Mouse (Mus musculus) ES-E14 (cell line): ENCODE measurements around the gene Ube2k. TPM values are rescaled to one million over a fixed set of nuclear protein-coding genes. Genes with fewer than 3 reads are reported as not detected.
"Not testable (repeated sequence)": the region's sequence is repeated elsewhere in the genome, so short reads cannot be mapped to it uniquely, and the experiment has no call there.

Experiments used
- DNase-seq: peaks from one replicate; pipeline ENCODE4 v3.0.0-alpha.2; 2013; ENCODE audit warnings: low read depth, low spot score
- H3K27ac ChIP-seq: 2 replicates; pipeline ENCODE4 v1.5.1; 2012; ENCODE audit warnings: low read depth, mild to moderate bottlenecking, low read length, moderate library complexity, mixed read lengths; ENCODE audit not compliant: poor library complexity, insufficient read depth, severe bottlenecking
- H3K36me3 ChIP-seq: 2 replicates; pipeline ENCODE4 v1.6.1; 2012; ENCODE audit warnings: mild to moderate bottlenecking, low read length, moderate library complexity, mixed read lengths; ENCODE audit not compliant: control insufficient read depth, poor library complexity, insufficient read depth, severe bottlenecking
- H3K4me1 ChIP-seq, 2 experiments: fragments of 150-350 bp in 1 of 2; sonication (generic) in 1 of 2; 2 replicates each; pipeline ENCODE4 v1.6.1; 2012; ENCODE audit warnings: low read length in 2 of 2, mild to moderate bottlenecking in 1 of 2, mixed read lengths in 1 of 2; ENCODE audit not compliant: control insufficient read depth in 2 of 2, insufficient read depth in 2 of 2, poor library complexity in 1 of 2
- H3K4me3 ChIP-seq, 2 experiments: fragments of 150-350 bp in 1 of 2; sonication (generic) in 1 of 2; 2 replicates each; pipeline ENCODE4 v1.5.1; 2012; ENCODE audit warnings: low read length in 2 of 2, low read depth in 1 of 2, mild to moderate bottlenecking in 1 of 2, mixed read lengths in 1 of 2; ENCODE audit not compliant: insufficient read depth in 1 of 2, poor library complexity in 1 of 2, severe bottlenecking in 1 of 2
- H3K9ac ChIP-seq: 2 replicates; pipeline ENCODE4 v1.6.1; 2012; ENCODE audit warnings: low read depth, mild to moderate bottlenecking, low read length, mixed read lengths; ENCODE audit not compliant: poor library complexity, insufficient read depth, severe bottlenecking
- H3K9me3 ChIP-seq: fragments of 150-350 bp; sonication (generic); 2 replicates; pipeline ENCODE4 v1.6.1; 2012; ENCODE audit warnings: low read depth, mild to moderate bottlenecking, low read length; ENCODE audit not compliant: control insufficient read depth, insufficient read depth
- CHD2 ChIP-seq: IDR thresholded peaks from 2 replicates; pipeline ENCODE4 v1.6.1; 2014; ENCODE audit warnings: mild to moderate bottlenecking, low read depth, low read length, inconsistent platforms
- HCFC1 ChIP-seq: IDR thresholded peaks from 2 replicates; pipeline ENCODE4 v1.6.1; 2012; ENCODE audit warnings: low read length, inconsistent platforms, borderline replicate concordance; ENCODE audit not compliant: insufficient read depth
- MAFK ChIP-seq: IDR thresholded peaks from 2 replicates; pipeline ENCODE4 v1.6.1; 2014; ENCODE audit warnings: mild to moderate bottlenecking, low read depth, low read length, inconsistent platforms; ENCODE audit not compliant: insufficient read depth
- ZC3H11A ChIP-seq: IDR thresholded peaks from 2 replicates; pipeline ENCODE4 v1.6.1; 2012; ENCODE audit warnings: low read depth, mild to moderate bottlenecking, inconsistent platforms, low read length, borderline replicate concordance
- ZNF384 ChIP-seq: IDR thresholded peaks from 2 replicates; pipeline ENCODE4 v1.6.1; 2012; ENCODE audit warnings: low read depth, low read length, inconsistent platforms
- in situ Hi-C, 2 experiments: fragments of 600-800 bp; cut with MboI; formaldehyde crosslinking; loops; one replicate each; pipeline ENCODE4 v1.15.1; 2025; ENCODE audit warnings: low sequenced_read_pairs in 2 of 2, inconsistent platforms in 1 of 2; ENCODE audit not compliant: unreplicated experiment in 2 of 2
- total RNA-seq: library from RNA; depleted of rRNA; stranded (reverse); fragments of 300-350 nt; gene quantifications from 2 replicates; pipeline ENCODE4 v1.2.3, GENCODE M21; 2012

The Ube2k gene
- total RNA-seq, 1 experiment = 101 TPM

- no peak for DNase-seq
- no peak overlapping the region for H3K4me3 ChIP-seq
- H3K9me3 ChIP-seq = no peaks in the 10 kb centered on the region
- peaks cover 9 to 30% of the 10 kb centered on the region in 2 experiments for H3K4me1 ChIP-seq
- H3K36me3 ChIP-seq = no peaks in the 10 kb centered on the region
- no peak overlapping the region for H3K9ac ChIP-seq
- TF ChIP-seq HCFC1 (no peak), MAFK (no peak), ZNF384 (no peak), CHD2 (no peak), ZC3H11A (no peak)
- in situ Hi-C loops = no loop called here
- H3K27ac ChIP-seq = peak overlapping the region; percentile 63; the same call in 1 of the 2 replicates
Measured at GRCm38 (mm10) chr5:65535457-65536067, 1.5 kb upstream of the Ube2k start.

DNA sequence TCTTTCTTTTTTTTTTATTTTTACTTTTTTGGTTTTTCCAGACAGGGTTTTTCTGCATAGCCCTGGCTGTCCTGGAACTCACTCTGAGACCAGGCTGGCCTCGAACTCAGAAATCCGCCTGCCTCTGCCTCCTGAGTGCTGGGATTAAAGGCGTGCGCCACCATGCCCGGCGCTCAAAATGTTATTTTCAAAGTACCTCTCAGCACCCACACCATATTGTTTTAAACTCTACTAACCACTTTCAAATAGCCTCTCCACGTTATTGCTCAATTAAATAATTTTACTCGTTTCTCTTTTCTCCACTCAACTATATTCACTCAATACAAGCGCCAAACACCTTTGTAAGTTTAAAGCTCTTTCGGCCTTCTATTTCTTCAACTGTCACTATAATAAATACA, 966 bp upstream of the Ube2k start:
- in situ Hi-C loops, DNase-seq, H3K9me3 ChIP-seq, H3K36me3 ChIP-seq: not testable (repeated sequence)
- Histone ChIP-seq H3K4me3 (peak overlapping the region; percentile 88 to 95), H3K9ac (peak overlapping the region; percentile 95), H3K27ac (peak overlapping the region; percentile 77; the same call in 1 of the 2 replicates), H3K4me1 (peaks cover 11 to 31% of the 10 kb centered on the region in 2 experiments)

DNA sequence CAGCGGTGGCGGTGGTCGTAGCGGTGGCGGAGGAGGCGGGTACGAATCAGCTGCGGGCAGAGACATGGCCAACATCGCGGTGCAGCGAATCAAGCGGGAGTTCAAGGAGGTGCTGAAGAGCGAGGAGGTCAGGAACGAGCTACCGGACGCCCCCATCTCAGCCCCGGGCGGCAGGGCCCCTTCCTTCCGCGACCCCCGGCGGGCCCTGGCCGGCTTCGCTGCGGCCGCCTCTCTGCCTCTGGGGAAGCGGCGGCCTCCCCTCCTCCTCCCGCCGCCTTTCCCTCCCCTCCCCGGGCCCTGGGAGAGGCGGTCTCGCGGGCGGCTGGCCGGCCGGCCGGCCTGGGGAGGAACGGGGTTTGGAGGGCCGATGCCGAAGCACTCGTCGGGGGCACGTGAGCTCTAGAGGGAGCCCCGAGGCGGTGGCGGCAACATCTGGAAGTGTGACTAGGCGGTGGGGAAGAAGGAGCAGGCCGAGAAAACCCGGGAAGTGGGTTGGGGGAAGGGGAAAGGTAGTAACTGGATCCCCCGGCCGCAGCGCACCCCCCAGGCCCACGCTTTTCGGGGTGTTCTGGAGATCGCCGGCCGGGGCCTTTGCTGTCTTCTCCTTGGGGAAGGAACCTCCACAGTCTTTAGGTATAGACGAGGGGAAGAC, 513 bp downstream of the Ube2k start:
- TF ChIP-seq ZNF384 (no peak), CHD2 (0 out of 2 replicates have a peak, but pooled peaks have one; percentile 28)
- DNase-seq = peak; percentile 49
- in situ Hi-C loops = no loop called here
- H3K9me3 ChIP-seq = no peaks in the 10 kb centered on the region
- H3K4me3 ChIP-seq = peak overlapping the region; percentile 88 to 95
- H3K36me3 ChIP-seq = no peaks in the 10 kb centered on the region; the same call in 1 of the 2 replicates
- H3K27ac ChIP-seq = peak overlapping the region; percentile 88
- peak overlapping the region; percentile 95 for H3K9ac ChIP-seq
- H3K4me1 ChIP-seq = peaks cover 12 to 33% of the 10 kb centered on the region in 2 experiments

GRCm38 (mm10) chr5:65538121-65538520, 1.1 kb downstream of the Ube2k start:
- Histone ChIP-seq H3K4me3 (peak overlapping the region; percentile 88 to 95), H3K36me3 (no peaks in the 10 kb centered on the region; the same call in 1 of the 2 replicates), H3K9me3 (no peaks in the 10 kb centered on the region), H3K4me1 (peaks cover 11 to 35% of the 10 kb centered on the region in 2 experiments), H3K27ac (peak overlapping the region; percentile 88; the same call in 1 of the 2 replicates), H3K9ac (peak overlapping the region; percentile 95)
- in situ Hi-C loops = no loop called here
- TF ChIP-seq MAFK (no peak), HCFC1 (no peak)
- DNase-seq = no peak

DNA sequence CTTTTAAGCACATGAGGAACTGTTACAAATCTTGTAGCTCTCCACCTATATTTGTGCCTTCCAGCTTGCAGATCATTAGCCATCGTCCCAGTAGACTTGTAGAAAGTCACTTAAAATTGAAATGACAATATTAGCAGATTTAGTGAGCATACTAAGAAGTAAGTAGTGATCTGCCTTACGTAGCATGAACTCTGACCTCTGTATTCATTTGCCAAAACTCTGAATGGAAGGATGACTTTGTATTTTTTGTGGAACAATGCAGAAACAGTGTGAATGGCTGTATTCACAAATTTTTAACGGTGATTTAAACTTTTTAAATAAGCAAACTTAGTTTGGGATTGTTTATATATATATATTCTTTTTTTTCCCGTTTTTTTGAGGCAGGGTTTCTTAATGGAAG, 1.8 kb downstream of the Ube2k start:
- H3K9ac ChIP-seq = peak overlapping the region; percentile 19; the same call in 1 of the 2 replicates
- no peak overlapping the region for H3K27ac ChIP-seq
- DNase-seq = no peak
- no peak for TF ChIP-seq ZC3H11A
- TF ChIP-seq ZNF384 = no peak
- TF ChIP-seq HCFC1 = no peak
- no peak for TF ChIP-seq MAFK
- TF ChIP-seq CHD2 = no peak
- H3K4me1 ChIP-seq = peaks cover 11 to 35% of the 10 kb centered on the region in 2 experiments
- no peaks in the 10 kb centered on the region for H3K9me3 ChIP-seq
- in situ Hi-C loops = no loop called here
- H3K36me3 ChIP-seq = no peaks in the 10 kb centered on the region; the same call in 1 of the 2 replicates
- peak overlapping the region; percentile 29 to 95; a peak in 2 of 4 replicates for H3K4me3 ChIP-seq
